Mouse (Mus musculus) MEL (cell line): ENCODE results near the gene Dyrk1b. TPM values are rescaled to one million over a fixed set of nuclear protein-coding genes. Genes with fewer than 3 reads are reported as not detected.
"Not testable (repeated sequence)": the region's sequence is repeated elsewhere in the genome, so short reads cannot be mapped to it uniquely, and the experiment has no call there.

ENCODE experiments used
- DNase-seq: peaks from one replicate; pipeline ENCODE4 v3.0.0; 2011; ENCODE audit warnings: low read depth, low spot score
- H3K27ac ChIP-seq: 2 replicates; pipeline ENCODE4 v1.5.1; 2012; ENCODE audit warnings: low read depth, mild to moderate bottlenecking, control low read depth, low read length, moderate library complexity; ENCODE audit not compliant: control insufficient read depth
- H3K27me3 ChIP-seq, 2 experiments: fragments of 150-350 bp in 1 of 2; sonication (generic) in 1 of 2; 2 replicates each; pipeline ENCODE4 v1.6.1; 2012; ENCODE audit warnings: low read length in 2 of 2, mild to moderate bottlenecking in 2 of 2, improper control_type of control experiment in 1 of 2, moderate library complexity in 1 of 2; ENCODE audit not compliant: insufficient read depth in 2 of 2, control insufficient read depth in 1 of 2
- H3K36me3 ChIP-seq, 2 experiments: 2 replicates each; pipeline ENCODE4 v1.6.1; 2012 to 2014; ENCODE audit warnings: low read length in 2 of 2, improper control_type of control experiment in 1 of 2, inconsistent platforms in 1 of 2, mild to moderate bottlenecking in 1 of 2; ENCODE audit not compliant: insufficient read depth in 2 of 2, control insufficient read depth in 1 of 2
- H3K4me1 ChIP-seq, 2 experiments: fragments of 150-350 bp in 1 of 2; sonication (generic) in 1 of 2; 2 replicates each; pipeline ENCODE4 v1.6.1; 2012; ENCODE audit warnings: low read length in 2 of 2, improper control_type of control experiment in 1 of 2, mild to moderate bottlenecking in 1 of 2; ENCODE audit not compliant: insufficient read depth in 2 of 2, control insufficient read depth in 1 of 2
- H3K4me3 ChIP-seq, 2 experiments: fragments of 150-350 bp in 1 of 2; sonication (generic) in 1 of 2; 2 replicates each; pipeline ENCODE4 v1.5.1; 2012; ENCODE audit warnings: low read depth in 2 of 2, low read length in 2 of 2, mild to moderate bottlenecking in 2 of 2, moderate library complexity in 2 of 2, control low read depth in 1 of 2, improper control_type of control experiment in 1 of 2; ENCODE audit not compliant: control insufficient read depth in 1 of 2, insufficient read depth in 1 of 2
- H3K79me2 ChIP-seq: 2 replicates; pipeline ENCODE4 v1.6.1; 2012; ENCODE audit warnings: mild to moderate bottlenecking, low read length, moderate library complexity; ENCODE audit not compliant: control insufficient read depth, poor library complexity, insufficient read depth
- H3K9ac ChIP-seq: 2 replicates; pipeline ENCODE4 v1.6.1; 2012; ENCODE audit warnings: low read depth, mild to moderate bottlenecking, control low read depth, low read length, moderate library complexity; ENCODE audit not compliant: control insufficient read depth, poor library complexity, severe bottlenecking
- H3K9me3 ChIP-seq: fragments of 150-350 bp; sonication (generic); replicated peaks from 2 replicates; pipeline ENCODE4 v1.6.1; 2012; ENCODE audit warnings: mild to moderate bottlenecking, low read length, improper control_type of control experiment, moderate library complexity; ENCODE audit not compliant: insufficient read depth
- BHLHE40 ChIP-seq: IDR thresholded peaks from 2 replicates; pipeline ENCODE4 v1.6.1; 2012; ENCODE audit warnings: low read depth, mild to moderate bottlenecking, inconsistent platforms, low read length, improper control_type of control experiment, borderline replicate concordance
- CTCF ChIP-seq, 3 experiments: IDR thresholded peaks in 2 of 3; conservative IDR thresholded peaks in 1 of 3; 2 replicates each; pipeline ENCODE4 v1.5.1; 2011 to 2012; ENCODE audit warnings: low read length in 3 of 3, low read depth in 2 of 3, mild to moderate bottlenecking in 2 of 3, improper control_type of control experiment in 1 of 3, inconsistent platforms in 1 of 3, mixed read lengths in 1 of 3, moderate library complexity in 1 of 3; ENCODE audit not compliant: control insufficient read depth in 1 of 3, insufficient read depth in 1 of 3, poor library complexity in 1 of 3, severe bottlenecking in 1 of 3
- E2F4 ChIP-seq: IDR thresholded peaks from 2 replicates; pipeline ENCODE4 v1.6.1; 2011; ENCODE audit warnings: low read depth, low read length, improper control_type of control experiment, borderline replicate concordance
- ETS1 ChIP-seq: IDR thresholded peaks from 2 replicates; pipeline ENCODE4 v1.6.1; 2012; ENCODE audit warnings: low read depth, mild to moderate bottlenecking, inconsistent platforms, low read length, improper control_type of control experiment, moderate library complexity
- GABPA ChIP-seq: IDR thresholded peaks from 2 replicates; pipeline ENCODE4 v1.6.1; 2012; ENCODE audit warnings: low read depth, mild to moderate bottlenecking, inconsistent platforms, low read length, improper control_type of control experiment, moderate library complexity
- GATA1 ChIP-seq: IDR thresholded peaks from 2 replicates; pipeline ENCODE4 v1.6.1; 2011; ENCODE audit warnings: low read depth, low read length, improper control_type of control experiment
- MAX ChIP-seq: IDR thresholded peaks from 2 replicates; pipeline ENCODE4 v1.6.1; 2011; ENCODE audit warnings: low read length, improper control_type of control experiment
- MEF2A ChIP-seq: IDR thresholded peaks from 2 replicates; pipeline ENCODE4 v1.6.1; 2014; ENCODE audit warnings: low read depth, mild to moderate bottlenecking, inconsistent platforms, low read length, improper control_type of control experiment; ENCODE audit not compliant: poor library complexity, insufficient replicate concordance, severe bottlenecking; ENCODE audit errors: extremely low read depth
- MXI1 ChIP-seq: IDR thresholded peaks from 2 replicates; pipeline ENCODE4 v1.6.1; 2011; ENCODE audit warnings: mild to moderate bottlenecking, low read depth, low read length, improper control_type of control experiment
- MYC ChIP-seq: IDR thresholded peaks from 2 replicates; pipeline ENCODE4 v1.6.1; 2011; ENCODE audit warnings: low read depth, mild to moderate bottlenecking, low read length, improper control_type of control experiment, moderate library complexity
- NELFE ChIP-seq: IDR thresholded peaks from 2 replicates; pipeline ENCODE4 v1.6.1; 2011; ENCODE audit warnings: low read depth, low read length, improper control_type of control experiment
- POLR2A ChIP-seq, 2 experiments: IDR thresholded peaks; 2 replicates each; pipeline ENCODE4 v1.6.1; 2011 to 2012; ENCODE audit warnings: low read length in 2 of 2, mild to moderate bottlenecking in 2 of 2, control low read depth in 1 of 2, improper control_type of control experiment in 1 of 2, low read depth in 1 of 2, moderate library complexity in 1 of 2; ENCODE audit not compliant: control insufficient read depth in 1 of 2, insufficient read depth in 1 of 2, poor library complexity in 1 of 2
- POLR2AphosphoS5 ChIP-seq: IDR thresholded peaks from 2 replicates; pipeline ENCODE4 v1.6.1; 2012; ENCODE audit warnings: low read depth, borderline replicate concordance, mild to moderate bottlenecking, inconsistent platforms, low read length, moderate library complexity, mixed read lengths
- RAD21 ChIP-seq: IDR thresholded peaks from 2 replicates; pipeline ENCODE4 v1.6.1; 2011; ENCODE audit warnings: mild to moderate bottlenecking, low read depth, low read length, improper control_type of control experiment
- SMC3 ChIP-seq: IDR thresholded peaks from 2 replicates; pipeline ENCODE4 v1.6.1; 2011; ENCODE audit warnings: low read depth, low read length, improper control_type of control experiment
- ZC3H11A ChIP-seq: IDR thresholded peaks from 2 replicates; pipeline ENCODE4 v1.6.1; 2012; ENCODE audit warnings: low read depth, mild to moderate bottlenecking, inconsistent platforms, low read length, improper control_type of control experiment
- ZKSCAN1 ChIP-seq: IDR thresholded peaks from 2 replicates; pipeline ENCODE4 v1.6.1; 2012; ENCODE audit warnings: low read depth, mild to moderate bottlenecking, inconsistent platforms, low read length, improper control_type of control experiment, moderate library complexity
- ZMIZ1 ChIP-seq: IDR thresholded peaks from 2 replicates; pipeline ENCODE4 v1.6.1; 2012; ENCODE audit warnings: low read depth, mild to moderate bottlenecking, inconsistent platforms, low read length, improper control_type of control experiment, moderate library complexity
- ZNF384 ChIP-seq: IDR thresholded peaks from 2 replicates; pipeline ENCODE4 v1.6.1; 2012; ENCODE audit warnings: low read depth, mild to moderate bottlenecking, inconsistent platforms, low read length, improper control_type of control experiment
- polyA plus RNA-seq, 2 experiments: library from polyadenylated mRNA; stranded (reverse) in 1 of 2; unstranded in 1 of 2; fragments of >175 nt in 1 of 2; fragments of >200 nt in 1 of 2; gene quantifications; 2 replicates each; pipeline versions ENCODE4 v1.2.1 to v1.2.4; 2012; ENCODE audit warnings: low replicate concordance in 2 of 2, low read depth in 1 of 2; ENCODE audit not compliant: insufficient read length in 2 of 2, insufficient read depth in 1 of 2, missing spikeins in 1 of 2
- total RNA-seq: library from RNA; depleted of rRNA; stranded (reverse); fragments of 300-350 nt; gene quantifications from 2 replicates; pipeline ENCODE4 v1.2.3, GENCODE M21; 2012

Dyrk1b gene
- total and polyA plus RNA-seq, 3 experiments: 0.85 to 0.89 TPM; not detected in 1

DNA sequence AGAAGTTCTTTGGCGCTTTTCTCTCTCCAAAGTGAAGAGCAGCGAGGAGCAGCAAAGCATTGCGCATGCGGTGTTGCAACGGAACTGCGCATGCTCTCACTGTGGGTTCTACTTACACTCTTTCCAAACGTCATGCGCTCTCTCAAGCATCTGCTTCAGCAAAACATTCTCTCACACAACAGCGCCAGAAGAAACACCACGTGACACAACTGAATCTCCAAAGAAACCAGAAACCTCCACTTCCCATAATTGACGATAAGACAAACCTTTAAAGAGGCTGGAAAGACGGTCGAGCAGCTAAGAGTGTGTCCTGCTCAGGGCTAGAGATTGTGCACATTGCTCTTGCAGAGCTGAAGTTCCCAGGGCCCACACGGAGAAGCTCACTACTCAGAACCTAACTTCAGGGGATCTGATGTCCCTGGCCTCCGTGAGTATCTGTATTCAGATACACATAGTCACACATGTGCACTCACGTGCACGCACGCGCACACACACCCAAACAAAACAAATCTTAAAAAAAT, 29.8 kb downstream of the Dyrk1b start (continued):
- TF ChIP-seq POLR2A (IDR thresholded peaks at IDR 0.05; ENCODE audit: control insufficient read depth in 1 of 2, insufficient read depth in 1 of 2, low read depth in 1 of 2, low read length in 2 of 2, poor library complexity in 1 of 2) (peak in 1 of 2 experiments; percentile 65; a peak in 2 of 4 replicates), NELFE (peak; percentile 31; the same call in 1 of the 2 replicates), E2F4 (no peak), CTCF (IDR thresholded peaks at IDR 0.05 in 2 of 3, conservative IDR thresholded peaks at IDR 0.05 in 1 of 3; ENCODE audit: control insufficient read depth in 1 of 3, insufficient read depth in 1 of 3, low read depth in 2 of 3, low read length in 3 of 3, poor library complexity in 1 of 3, severe bottlenecking in 1 of 3) (no peak), ZKSCAN1 (no peak), GATA1 (no peak), RAD21 (no peak), POLR2AphosphoS5 (no peak), GABPA (no peak), ZNF384 (no peak), ZMIZ1 (no peak), MEF2A (no peak), BHLHE40 (peak; percentile 84)

- H3K27ac ChIP-seq: no peak overlapping the region
- no peak overlapping the region for H3K9ac ChIP-seq
- no peaks in the 10 kb centered on the region for H3K27me3 ChIP-seq
- peaks cover 0 to 11% of the 10 kb centered on the region in 2 experiments; a peak in 2 of 4 replicates for H3K36me3 ChIP-seq
- H3K4me1 ChIP-seq: peaks cover 2 to 13% of the 10 kb centered on the region in 2 experiments
- no peak overlapping the region for H3K4me3 ChIP-seq
- TF ChIP-seq NELFE: no peak
- TF ChIP-seq MAX: no peak
- no peak; a peak in 1 of 6 replicates for TF ChIP-seq CTCF (IDR thresholded peaks at IDR 0.05 in 2 of 3, conservative IDR thresholded peaks at IDR 0.05 in 1 of 3; ENCODE audit: control insufficient read depth in 1 of 3, insufficient read depth in 1 of 3, low read depth in 2 of 3, low read length in 3 of 3, poor library complexity in 1 of 3, severe bottlenecking in 1 of 3)
- peak; percentile 6; the same call in 1 of the 2 replicates for TF ChIP-seq SMC3
- H3K79me2 ChIP-seq: no peaks in the 10 kb centered on the region
- peak; percentile 1 for DNase-seq
- no peaks in the 10 kb centered on the region for H3K9me3 ChIP-seq
These were observed 31.5 kb downstream of the Dyrk1b start for GRCm38 (mm10) chr7:28210731-28211130.

- H3K79me2 ChIP-seq: no peaks in the 10 kb centered on the region; the same call in 1 of the 2 replicates
- peak; percentile 72 for DNase-seq
- TF ChIP-seq E2F4 (no peak), MXI1 (no peak), ZC3H11A (peak; percentile 46), RAD21 (peak; percentile 70), SMC3 (peak; percentile 74), ETS1 (no peak), CTCF (IDR thresholded peaks at IDR 0.05 in 2 of 3, conservative IDR thresholded peaks at IDR 0.05 in 1 of 3; ENCODE audit: control insufficient read depth in 1 of 3, insufficient read depth in 1 of 3, low read depth in 2 of 3, low read length in 3 of 3, poor library complexity in 1 of 3, severe bottlenecking in 1 of 3) (peak; percentile 80 to 87 (median 84)), MYC (0 out of 2 replicates have a peak, but pooled peaks have one; percentile 20)
- H3K36me3 ChIP-seq: peaks cover 0 to 18% of the 10 kb centered on the region in 2 experiments; a peak in 2 of 4 replicates
- H3K27me3 ChIP-seq: no peaks in the 10 kb centered on the region
- no peak overlapping the region for H3K9ac ChIP-seq
- H3K4me3 ChIP-seq: no peak overlapping the region
- H3K4me1 ChIP-seq: peaks cover 2 to 17% of the 10 kb centered on the region in 2 experiments
- H3K9me3 ChIP-seq: no peaks in the 10 kb centered on the region
- no peak overlapping the region for H3K27ac ChIP-seq
These were observed 34.9 kb downstream of the Dyrk1b start for GRCm38 (mm10) chr7:28214142-28214541.

- peak overlapping the region; percentile 27; the same call in 1 of the 2 replicates for H3K9ac ChIP-seq
- not testable (repeated sequence) for H3K4me3 ChIP-seq, H3K27me3 ChIP-seq, H3K9me3 ChIP-seq, H3K79me2 ChIP-seq, DNase-seq
- peaks cover 2 to 24% of the 10 kb centered on the region in 2 experiments; a peak in 3 of 4 replicates for H3K4me1 ChIP-seq
- H3K36me3 ChIP-seq: peaks cover 0 to 13% of the 10 kb centered on the region in 2 experiments; a peak in 2 of 4 replicates
- H3K27ac ChIP-seq: peak overlapping the region; percentile 67
These were observed 36.7 kb downstream of the Dyrk1b start for GRCm38 (mm10) chr7:28215950-28216349.
